Mouse (Mus musculus) MEL (cell line): ENCODE results near the gene Limk2. TPM values are rescaled to one million over a fixed set of nuclear protein-coding genes. Genes with fewer than 3 reads are reported as not detected.

Experiments used
- DNase-seq: peaks from one replicate; pipeline ENCODE4 v3.0.0; 2011; ENCODE audit warnings: low read depth, low spot score
- H3K27ac ChIP-seq: 2 replicates; pipeline ENCODE4 v1.5.1; 2012; ENCODE audit warnings: low read depth, mild to moderate bottlenecking, control low read depth, low read length, moderate library complexity; ENCODE audit not compliant: control insufficient read depth
- H3K27me3 ChIP-seq, 2 experiments: fragments of 150-350 bp in 1 of 2; sonication (generic) in 1 of 2; 2 replicates each; pipeline ENCODE4 v1.6.1; 2012; ENCODE audit warnings: low read length in 2 of 2, mild to moderate bottlenecking in 2 of 2, improper control_type of control experiment in 1 of 2, moderate library complexity in 1 of 2; ENCODE audit not compliant: insufficient read depth in 2 of 2, control insufficient read depth in 1 of 2
- H3K36me3 ChIP-seq, 2 experiments: 2 replicates each; pipeline ENCODE4 v1.6.1; 2012 to 2014; ENCODE audit warnings: low read length in 2 of 2, improper control_type of control experiment in 1 of 2, inconsistent platforms in 1 of 2, mild to moderate bottlenecking in 1 of 2; ENCODE audit not compliant: insufficient read depth in 2 of 2, control insufficient read depth in 1 of 2
- H3K4me1 ChIP-seq, 2 experiments: fragments of 150-350 bp in 1 of 2; sonication (generic) in 1 of 2; 2 replicates each; pipeline ENCODE4 v1.6.1; 2012; ENCODE audit warnings: low read length in 2 of 2, improper control_type of control experiment in 1 of 2, mild to moderate bottlenecking in 1 of 2; ENCODE audit not compliant: insufficient read depth in 2 of 2, control insufficient read depth in 1 of 2
- H3K4me3 ChIP-seq, 2 experiments: fragments of 150-350 bp in 1 of 2; sonication (generic) in 1 of 2; 2 replicates each; pipeline ENCODE4 v1.5.1; 2012; ENCODE audit warnings: low read depth in 2 of 2, low read length in 2 of 2, mild to moderate bottlenecking in 2 of 2, moderate library complexity in 2 of 2, control low read depth in 1 of 2, improper control_type of control experiment in 1 of 2; ENCODE audit not compliant: control insufficient read depth in 1 of 2, insufficient read depth in 1 of 2
- H3K79me2 ChIP-seq: 2 replicates; pipeline ENCODE4 v1.6.1; 2012; ENCODE audit warnings: mild to moderate bottlenecking, low read length, moderate library complexity; ENCODE audit not compliant: control insufficient read depth, poor library complexity, insufficient read depth
- H3K9ac ChIP-seq: 2 replicates; pipeline ENCODE4 v1.6.1; 2012; ENCODE audit warnings: low read depth, mild to moderate bottlenecking, control low read depth, low read length, moderate library complexity; ENCODE audit not compliant: control insufficient read depth, poor library complexity, severe bottlenecking
- H3K9me3 ChIP-seq: fragments of 150-350 bp; sonication (generic); replicated peaks from 2 replicates; pipeline ENCODE4 v1.6.1; 2012; ENCODE audit warnings: mild to moderate bottlenecking, low read length, improper control_type of control experiment, moderate library complexity; ENCODE audit not compliant: insufficient read depth
- CHD1 ChIP-seq: IDR thresholded peaks from 2 replicates; pipeline ENCODE4 v1.6.1; 2012; ENCODE audit warnings: low read depth, mild to moderate bottlenecking, inconsistent platforms, low read length, improper control_type of control experiment
- CHD2 ChIP-seq: IDR thresholded peaks from 2 replicates; pipeline ENCODE4 v1.6.1; 2011; ENCODE audit warnings: low read length, improper control_type of control experiment
- E2F4 ChIP-seq: IDR thresholded peaks from 2 replicates; pipeline ENCODE4 v1.6.1; 2011; ENCODE audit warnings: low read depth, low read length, improper control_type of control experiment, borderline replicate concordance
- HCFC1 ChIP-seq: IDR thresholded peaks from 2 replicates; pipeline ENCODE4 v1.6.1; 2012; ENCODE audit warnings: low read depth, mild to moderate bottlenecking, inconsistent platforms, low read length, improper control_type of control experiment, moderate library complexity
- MAZ ChIP-seq: IDR thresholded peaks from 2 replicates; pipeline ENCODE4 v1.6.1; 2012; ENCODE audit warnings: low read depth, mild to moderate bottlenecking, inconsistent platforms, low read length, improper control_type of control experiment
- MEF2A ChIP-seq: IDR thresholded peaks from 2 replicates; pipeline ENCODE4 v1.6.1; 2014; ENCODE audit warnings: low read depth, mild to moderate bottlenecking, inconsistent platforms, low read length, improper control_type of control experiment; ENCODE audit not compliant: poor library complexity, insufficient replicate concordance, severe bottlenecking; ENCODE audit errors: extremely low read depth
- MXI1 ChIP-seq: IDR thresholded peaks from 2 replicates; pipeline ENCODE4 v1.6.1; 2011; ENCODE audit warnings: mild to moderate bottlenecking, low read depth, low read length, improper control_type of control experiment
- NRF1 ChIP-seq: IDR thresholded peaks from 2 replicates; pipeline ENCODE4 v1.6.1; 2014; ENCODE audit warnings: low read depth, mild to moderate bottlenecking, inconsistent platforms, low read length, improper control_type of control experiment, moderate library complexity; ENCODE audit not compliant: poor library complexity, insufficient read depth, severe bottlenecking
- POLR2AphosphoS5 ChIP-seq: IDR thresholded peaks from 2 replicates; pipeline ENCODE4 v1.6.1; 2012; ENCODE audit warnings: low read depth, borderline replicate concordance, mild to moderate bottlenecking, inconsistent platforms, low read length, moderate library complexity, mixed read lengths
- RCOR1 ChIP-seq: IDR thresholded peaks from 2 replicates; pipeline ENCODE4 v1.6.1; 2012; ENCODE audit warnings: low read depth, mild to moderate bottlenecking, inconsistent platforms, low read length, improper control_type of control experiment
- SIN3A ChIP-seq: IDR thresholded peaks from 2 replicates; pipeline ENCODE4 v1.6.1; 2012; ENCODE audit warnings: low read length, improper control_type of control experiment, inconsistent platforms
- TAL1 ChIP-seq: IDR thresholded peaks from 2 replicates; pipeline ENCODE4 v1.6.1; 2012; ENCODE audit warnings: mild to moderate bottlenecking, inconsistent platforms, low read length, moderate library complexity, mixed read lengths
- TBP ChIP-seq: IDR thresholded peaks from 2 replicates; pipeline ENCODE4 v1.8.0; 2011; ENCODE audit warnings: low read depth, low read length, improper control_type of control experiment
- UBTF ChIP-seq: IDR thresholded peaks from 2 replicates; pipeline ENCODE4 v1.6.1; 2012; ENCODE audit warnings: low read depth, mild to moderate bottlenecking, inconsistent platforms, low read length, improper control_type of control experiment, moderate library complexity, borderline replicate concordance; ENCODE audit not compliant: insufficient read depth
- USF1 ChIP-seq: IDR thresholded peaks from 2 replicates; pipeline ENCODE4 v1.6.1; 2014; ENCODE audit warnings: low read depth, mild to moderate bottlenecking, inconsistent platforms, low read length, improper control_type of control experiment, moderate library complexity
- USF2 ChIP-seq, 2 experiments: IDR thresholded peaks; 2 replicates each; pipeline ENCODE4 v1.6.1; 2011 to 2012; ENCODE audit warnings: improper control_type of control experiment in 2 of 2, low read length in 2 of 2, borderline replicate concordance in 1 of 2, inconsistent platforms in 1 of 2, low read depth in 1 of 2, mild to moderate bottlenecking in 1 of 2; ENCODE audit not compliant: insufficient read depth in 1 of 2
- ZMIZ1 ChIP-seq: IDR thresholded peaks from 2 replicates; pipeline ENCODE4 v1.6.1; 2012; ENCODE audit warnings: low read depth, mild to moderate bottlenecking, inconsistent platforms, low read length, improper control_type of control experiment, moderate library complexity
- polyA plus RNA-seq, 2 experiments: library from polyadenylated mRNA; stranded (reverse) in 1 of 2; unstranded in 1 of 2; fragments of >175 nt in 1 of 2; fragments of >200 nt in 1 of 2; gene quantifications; 2 replicates each; pipeline versions ENCODE4 v1.2.1 to v1.2.4; 2012; ENCODE audit warnings: low replicate concordance in 2 of 2, low read depth in 1 of 2; ENCODE audit not compliant: insufficient read length in 2 of 2, insufficient read depth in 1 of 2, missing spikeins in 1 of 2
- total RNA-seq: library from RNA; depleted of rRNA; stranded (reverse); fragments of 300-350 nt; gene quantifications from 2 replicates; pipeline ENCODE4 v1.2.3, GENCODE M21; 2012

Gene Limk2
- total and polyA plus RNA-seq, 3 experiments, result 19.6 to 29.1 TPM; not detected in 1

- H3K9ac ChIP-seq, result no peak overlapping the region
- H3K27me3 ChIP-seq, result no peaks in the 10 kb centered on the region
- DNase-seq, result no peak
- no peaks in the 10 kb centered on the region for H3K9me3 ChIP-seq
- no peak overlapping the region for H3K27ac ChIP-seq
- H3K4me3 ChIP-seq, result no peak overlapping the region
- no peak for TF ChIP-seq TAL1
- TF ChIP-seq CHD1, result no peak
- no peak for TF ChIP-seq USF2 (IDR thresholded peaks at IDR 0.05; ENCODE audit: borderline replicate concordance in 1 of 2, insufficient read depth in 1 of 2, low read depth in 1 of 2, low read length in 2 of 2)
- no peak for TF ChIP-seq MEF2A
- TF ChIP-seq USF1, result no peak
- peaks cover 0 to 4% of the 10 kb centered on the region in 2 experiments; a peak in 3 of 4 replicates for H3K36me3 ChIP-seq
- H3K4me1 ChIP-seq, result peaks cover 0 to 6% of the 10 kb centered on the region in 2 experiments; a peak in 2 of 4 replicates
- H3K79me2 ChIP-seq, result no peaks in the 10 kb centered on the region
These were observed 71.6 kb downstream of the Limk2 start for GRCm38 (mm10) chr11:3337173-3337955.

- Histone ChIP-seq H3K79me2 (no peaks in the 10 kb centered on the region), H3K27me3 (no peaks in the 10 kb centered on the region), H3K27ac (no peak overlapping the region), H3K9me3 (no peaks in the 10 kb centered on the region), H3K36me3 (peaks cover 0 to 4% of the 10 kb centered on the region in 2 experiments; a peak in 2 of 4 replicates), H3K4me1 (peaks cover 0 to 8% of the 10 kb centered on the region in 2 experiments; a peak in 2 of 4 replicates), H3K9ac (no peak overlapping the region), H3K4me3 (no peak overlapping the region)
- TF ChIP-seq CHD1, result no peak
- no peak for TF ChIP-seq SIN3A
- no peak for TF ChIP-seq MAZ
- no peak for TF ChIP-seq ZMIZ1
- no peak for TF ChIP-seq RCOR1
- no peak for TF ChIP-seq MXI1
- no peak for TF ChIP-seq NRF1
- TF ChIP-seq UBTF, result no peak
- no peak for TF ChIP-seq TBP
- no peak for TF ChIP-seq POLR2AphosphoS5
- TF ChIP-seq HCFC1, result no peak
- no peak for TF ChIP-seq CHD2
- no peak for TF ChIP-seq E2F4
- no peak for DNase-seq
These were observed 72.4 kb downstream of the Limk2 start for GRCm38 (mm10) chr11:3336602-3337001.
